Mouse (Mus musculus): Measurements from ENCODE around the gene Sptan1. TPM values are rescaled to one million over a fixed set of nuclear protein-coding genes. Genes with fewer than 3 reads are reported as not detected.

Sptan1 gene
- polyA plus RNA-seq, 1 experiment, result 63.0 TPM

- TF ChIP-seq FLI1 (IDR thresholded peaks at IDR 0.05; ENCODE audit: low read length) (no peak), GATA1 (IDR thresholded peaks at IDR 0.05; ENCODE audit: borderline replicate concordance, low read length) (no peak)
- peaks cover 58% of the 10 kb centered on the region for H3K4me1 ChIP-seq
- no peaks in the 10 kb centered on the region for H3K27me3 ChIP-seq (replicated peaks)
- no peak overlapping the region for H3K4me3 ChIP-seq (replicated peaks)
- no peaks in the 10 kb centered on the region for H3K9me3 ChIP-seq
- H3K36me3 ChIP-seq (replicated peaks; ENCODE audit: low read length), result peaks cover 82% of the 10 kb centered on the region
These were observed 16.5 kb upstream of the Sptan1 start for GRCm38 (mm10) chr2:29948896-29949295.

GRCm38 (mm10) chr2:29961246-29961645, 4.1 kb upstream of the Sptan1 start:
- no peaks in the 10 kb centered on the region for H3K27me3 ChIP-seq (replicated peaks)
- peaks cover 31% of the 10 kb centered on the region for H3K4me1 ChIP-seq
- TF ChIP-seq FLI1 (IDR thresholded peaks at IDR 0.05; ENCODE audit: low read length) (no peak), GATA1 (IDR thresholded peaks at IDR 0.05; ENCODE audit: borderline replicate concordance, low read length) (no peak)
- no peaks in the 10 kb centered on the region for H3K9me3 ChIP-seq
- H3K4me3 ChIP-seq (replicated peaks), result no peak overlapping the region
- H3K36me3 ChIP-seq (replicated peaks; ENCODE audit: low read length), result peaks cover 40% of the 10 kb centered on the region

GRCm38 (mm10) chr2:29964354-29965249, 758 bp upstream of the Sptan1 start:
- H3K4me3 ChIP-seq (replicated peaks), result peak overlapping the region; percentile 95
- TF ChIP-seq FLI1 (IDR thresholded peaks at IDR 0.05; ENCODE audit: low read length) (no peak), GATA1 (IDR thresholded peaks at IDR 0.05; ENCODE audit: borderline replicate concordance, low read length) (no peak)

GRCm38 (mm10) chr2:29965906-29966305, 546 bp downstream of the Sptan1 start:
- Histone ChIP-seq H3K27me3 (replicated peaks) (no peaks in the 10 kb centered on the region), H3K4me3 (replicated peaks) (peak overlapping the region; percentile 95), H3K9me3 (no peaks in the 10 kb centered on the region), H3K4me1 (peaks cover 37% of the 10 kb centered on the region), H3K36me3 (replicated peaks; ENCODE audit: low read length) (peaks cover 26% of the 10 kb centered on the region)
- no peak for TF ChIP-seq FLI1 (IDR thresholded peaks at IDR 0.05; ENCODE audit: low read length)
- TF ChIP-seq GATA1 (IDR thresholded peaks at IDR 0.05; ENCODE audit: borderline replicate concordance, low read length), result no peak

More at GRCm38 (mm10) chr2:29964354-29965249, 758 bp upstream of the Sptan1 start:
- H3K36me3 ChIP-seq (replicated peaks; ENCODE audit: low read length), result peaks cover 24% of the 10 kb centered on the region
- no peaks in the 10 kb centered on the region for H3K9me3 ChIP-seq
- peaks cover 39% of the 10 kb centered on the region for H3K4me1 ChIP-seq
- no peaks in the 10 kb centered on the region for H3K27me3 ChIP-seq (replicated peaks)

- Histone ChIP-seq H3K9me3 (no peaks in the 10 kb centered on the region), H3K36me3 (replicated peaks; ENCODE audit: low read length) (peaks cover 26% of the 10 kb centered on the region), H3K27me3 (replicated peaks) (no peaks in the 10 kb centered on the region), H3K4me1 (peaks cover 38% of the 10 kb centered on the region), H3K4me3 (replicated peaks) (no peak overlapping the region)
- no peak for TF ChIP-seq GATA1 (IDR thresholded peaks at IDR 0.05; ENCODE audit: borderline replicate concordance, low read length)
- no peak for TF ChIP-seq FLI1 (IDR thresholded peaks at IDR 0.05; ENCODE audit: low read length)
These were observed 1.5 kb downstream of the Sptan1 start for GRCm38 (mm10) chr2:29966826-29967225.

- Histone ChIP-seq H3K36me3 (replicated peaks; ENCODE audit: low read length) (peaks cover 26% of the 10 kb centered on the region), H3K4me1 (peaks cover 46% of the 10 kb centered on the region), H3K27me3 (replicated peaks) (no peaks in the 10 kb centered on the region), H3K4me3 (replicated peaks) (no peak overlapping the region), H3K9me3 (no peaks in the 10 kb centered on the region)
- TF ChIP-seq FLI1 (IDR thresholded peaks at IDR 0.05; ENCODE audit: low read length), result no peak
- no peak for TF ChIP-seq GATA1 (IDR thresholded peaks at IDR 0.05; ENCODE audit: borderline replicate concordance, low read length)
These were observed 2.4 kb downstream of the Sptan1 start for GRCm38 (mm10) chr2:29967768-29968167.

- Histone ChIP-seq H3K4me3 (replicated peaks) (no peak overlapping the region), H3K36me3 (replicated peaks; ENCODE audit: low read length) (peaks cover 26% of the 10 kb centered on the region), H3K4me1 (peaks cover 44% of the 10 kb centered on the region), H3K9me3 (no peaks in the 10 kb centered on the region), H3K27me3 (replicated peaks) (no peaks in the 10 kb centered on the region)
- TF ChIP-seq GATA1 (IDR thresholded peaks at IDR 0.05; ENCODE audit: borderline replicate concordance, low read length) (no peak), FLI1 (IDR thresholded peaks at IDR 0.05; ENCODE audit: low read length) (no peak)
These were observed 3.3 kb downstream of the Sptan1 start for GRCm38 (mm10) chr2:29968638-29969037.

- peaks cover 40% of the 10 kb centered on the region for H3K36me3 ChIP-seq (replicated peaks; ENCODE audit: low read length)
- no peaks in the 10 kb centered on the region for H3K27me3 ChIP-seq (replicated peaks)
- no peak overlapping the region for H3K4me3 ChIP-seq (replicated peaks)
These were observed 6.7 kb downstream of the Sptan1 start for GRCm38 (mm10) chr2:29971838-29972635.

GRCm38 (mm10) chr2:29973525-29973924, 8.2 kb downstream of the Sptan1 start:
- no peak for TF ChIP-seq GATA1 (IDR thresholded peaks at IDR 0.05; ENCODE audit: borderline replicate concordance, low read length)
- no peak for TF ChIP-seq FLI1 (IDR thresholded peaks at IDR 0.05; ENCODE audit: low read length)

More at GRCm38 (mm10) chr2:29971838-29972635, 6.7 kb downstream of the Sptan1 start:
- no peak for TF ChIP-seq FLI1 (IDR thresholded peaks at IDR 0.05; ENCODE audit: low read length)
- TF ChIP-seq GATA1 (IDR thresholded peaks at IDR 0.05; ENCODE audit: borderline replicate concordance, low read length), result no peak
- H3K4me1 ChIP-seq, result peaks cover 56% of the 10 kb centered on the region
- no peaks in the 10 kb centered on the region for H3K9me3 ChIP-seq

More at GRCm38 (mm10) chr2:29973525-29973924, 8.2 kb downstream of the Sptan1 start:
- peaks cover 47% of the 10 kb centered on the region for H3K4me1 ChIP-seq
- H3K27me3 ChIP-seq (replicated peaks), result no peaks in the 10 kb centered on the region
- peaks cover 39% of the 10 kb centered on the region for H3K36me3 ChIP-seq (replicated peaks; ENCODE audit: low read length)
- H3K4me3 ChIP-seq (replicated peaks), result no peak overlapping the region
- no peaks in the 10 kb centered on the region for H3K9me3 ChIP-seq
